Mouse (Mus musculus) brain, embryonic 14.5 days (tissue): ENCODE measurements at regions not wholly inside any gene's neighbourhood (a gene's known extent, or its start where the extent isn't known, plus 50 kb on each side); places are given as distances from the start of the nearest gene placed in this dataset.

ENCODE experiments used
- DNase-seq: peaks from one replicate; pipeline ENCODE4 v3.0.0-alpha.2; 2011; ENCODE audit warnings: low read depth
- CTCF ChIP-seq: fragments of 200-500 bp; IDR thresholded peaks from 2 replicates; pipeline ENCODE4 v1.5.1; 2012; ENCODE audit warnings: inconsistent platforms, mild to moderate bottlenecking, moderate library complexity, borderline replicate concordance; ENCODE audit not compliant: insufficient read depth, insufficient read length; ENCODE audit errors: extremely low read depth
- POLR2A ChIP-seq: fragments of 200-500 bp; IDR thresholded peaks from 2 replicates; pipeline ENCODE4 v1.6.1; 2012; ENCODE audit warnings: mild to moderate bottlenecking, inconsistent platforms, borderline replicate concordance; ENCODE audit not compliant: poor library complexity, insufficient read depth, insufficient read length, severe bottlenecking; ENCODE audit errors: extremely low read depth

DNA sequence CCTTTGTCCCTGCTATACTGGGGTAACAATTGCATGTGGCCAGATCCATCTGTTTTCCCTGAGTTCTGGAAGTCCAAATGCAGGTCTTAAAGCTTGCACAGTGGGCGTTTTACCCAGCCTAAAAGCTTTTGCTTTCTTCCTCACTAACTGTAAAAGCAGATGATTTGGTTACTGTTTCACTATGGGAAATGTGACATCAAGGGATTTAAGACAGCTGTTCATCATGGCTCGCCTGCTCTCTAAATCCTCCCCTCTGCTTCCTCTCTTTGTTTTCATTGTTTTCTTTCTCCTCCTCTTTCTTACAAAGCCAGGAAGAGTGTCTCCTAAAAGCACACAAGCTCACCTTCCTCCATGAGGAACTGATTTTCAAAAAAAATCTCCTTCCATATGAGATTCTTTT, 758.8 kb downstream of the Tmem114 start:
- no peak for DNase-seq

DNA sequence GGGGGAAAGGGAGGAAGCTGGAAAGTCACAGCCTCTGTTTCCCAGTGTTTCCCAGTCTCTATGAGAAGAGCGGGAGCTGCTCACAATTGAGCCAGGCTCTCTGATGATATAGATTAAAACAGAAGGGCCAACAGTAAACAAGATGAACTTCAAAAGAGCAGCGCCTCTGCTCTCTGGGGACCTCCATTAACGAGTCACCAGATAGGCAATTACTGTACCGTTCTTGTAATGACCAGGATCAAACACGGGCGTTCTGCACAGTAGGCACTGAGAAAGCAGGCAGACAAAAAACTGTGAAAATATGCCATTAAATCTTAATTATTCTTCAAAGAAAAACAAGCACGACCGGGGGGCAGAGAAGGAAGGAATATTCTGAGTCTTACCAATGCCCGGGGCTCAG, 766.8 kb downstream of the Tmem114 start:
- no peak for TF ChIP-seq CTCF
- TF ChIP-seq POLR2A = no peak
- peak; percentile 75 for DNase-seq

More for the DNA sequence above, 758.8 kb downstream of the Tmem114 start:
- no peak for TF ChIP-seq CTCF
- no peak for TF ChIP-seq POLR2A

DNA sequence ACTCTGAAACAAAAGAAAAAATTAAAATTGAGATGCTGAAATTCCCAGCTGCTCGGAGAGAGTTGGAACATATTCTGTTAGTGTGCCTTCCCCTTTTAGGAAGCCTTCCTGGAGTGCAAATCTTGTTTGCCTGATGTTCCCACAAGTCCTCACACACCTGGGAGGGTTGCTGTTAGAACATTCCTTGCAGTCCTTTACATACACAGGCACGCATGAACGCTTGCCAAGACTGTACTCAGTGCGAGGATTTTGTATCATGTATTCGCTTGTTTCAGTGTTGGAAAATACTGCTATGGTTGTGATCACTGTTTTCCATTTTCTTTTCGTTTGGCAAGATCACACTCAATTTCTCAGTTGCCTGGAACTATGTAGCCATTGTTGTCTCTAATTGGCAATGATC, 770.5 kb downstream of the Tmem114 start:
- DNase-seq = no peak
- TF ChIP-seq CTCF (no peak), POLR2A (no peak)

DNA sequence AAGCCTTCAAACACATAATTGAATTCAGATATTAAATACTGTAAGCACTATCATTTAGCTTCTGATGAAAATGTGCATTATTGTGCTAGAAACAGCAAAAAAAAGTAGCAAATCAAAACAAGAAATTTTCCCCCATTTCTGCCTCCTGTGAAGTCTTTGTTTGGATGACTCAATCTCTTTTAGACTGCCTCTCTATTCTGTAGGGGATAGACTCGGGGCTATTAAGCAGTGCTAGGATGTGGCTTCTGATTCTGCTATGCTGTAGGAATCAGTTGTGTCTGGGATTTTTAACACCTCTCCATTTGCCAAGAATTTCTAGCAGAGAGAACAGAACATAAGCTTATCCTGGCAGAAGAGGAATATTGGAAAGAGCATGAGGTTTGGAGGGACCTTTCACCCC, 775.2 kb downstream of the Tmem114 start:
- TF ChIP-seq CTCF (no peak), POLR2A (no peak)
- DNase-seq = peak; percentile 61

DNA sequence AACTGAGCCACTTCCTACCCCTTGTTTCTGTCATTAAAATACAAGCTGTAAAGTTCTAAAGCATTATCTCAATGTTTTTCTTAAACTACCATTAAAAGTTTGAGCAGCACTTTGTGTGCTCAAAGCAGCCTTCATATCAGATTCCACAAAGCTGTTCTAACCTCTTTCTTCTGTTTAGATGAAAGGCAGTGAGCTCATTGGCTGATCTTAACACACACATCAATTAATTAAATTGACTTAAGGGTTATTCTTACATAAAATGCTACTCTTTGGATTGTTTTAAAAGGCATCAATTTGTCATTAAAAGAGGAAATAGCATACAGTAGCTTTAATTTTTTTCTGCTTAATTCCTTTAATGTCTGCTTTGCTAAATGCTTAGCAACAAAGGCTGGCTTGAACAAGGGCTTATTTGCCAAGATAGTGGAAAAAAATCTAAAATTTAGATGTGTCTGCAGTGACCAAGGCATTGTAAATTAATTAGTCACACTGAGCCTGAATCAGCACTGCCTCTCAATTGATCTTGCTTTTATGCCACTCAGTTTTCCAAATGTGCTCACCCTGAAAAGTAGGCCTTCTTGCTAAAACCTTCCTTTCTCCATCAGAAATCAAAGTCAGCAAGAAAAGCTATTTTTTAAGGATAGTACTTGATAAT, 777.5 kb downstream of the Tmem114 start:
- TF ChIP-seq POLR2A = no peak
- TF ChIP-seq CTCF = no peak
- peak; percentile 66 for DNase-seq

DNA sequence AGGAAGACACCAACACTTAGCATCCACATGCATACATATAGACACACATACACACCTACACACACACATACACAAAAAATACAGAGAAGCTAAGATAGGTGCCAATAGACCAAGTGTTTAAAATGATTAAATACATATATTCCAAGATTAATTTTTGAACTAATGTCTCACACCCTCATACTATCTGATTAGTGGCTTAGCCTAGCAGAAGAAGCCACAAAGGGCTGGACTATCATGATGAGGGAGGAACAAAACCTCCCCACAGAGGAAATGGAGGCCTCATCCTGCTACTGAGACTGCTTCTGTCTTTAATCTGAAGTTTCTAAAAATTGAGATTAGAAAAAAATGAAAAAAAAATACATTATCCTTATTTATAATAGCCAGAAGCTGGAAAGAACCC, 780.6 kb downstream of the Tmem114 start:
- TF ChIP-seq POLR2A (no peak), CTCF (no peak)
- DNase-seq = no peak

DNA sequence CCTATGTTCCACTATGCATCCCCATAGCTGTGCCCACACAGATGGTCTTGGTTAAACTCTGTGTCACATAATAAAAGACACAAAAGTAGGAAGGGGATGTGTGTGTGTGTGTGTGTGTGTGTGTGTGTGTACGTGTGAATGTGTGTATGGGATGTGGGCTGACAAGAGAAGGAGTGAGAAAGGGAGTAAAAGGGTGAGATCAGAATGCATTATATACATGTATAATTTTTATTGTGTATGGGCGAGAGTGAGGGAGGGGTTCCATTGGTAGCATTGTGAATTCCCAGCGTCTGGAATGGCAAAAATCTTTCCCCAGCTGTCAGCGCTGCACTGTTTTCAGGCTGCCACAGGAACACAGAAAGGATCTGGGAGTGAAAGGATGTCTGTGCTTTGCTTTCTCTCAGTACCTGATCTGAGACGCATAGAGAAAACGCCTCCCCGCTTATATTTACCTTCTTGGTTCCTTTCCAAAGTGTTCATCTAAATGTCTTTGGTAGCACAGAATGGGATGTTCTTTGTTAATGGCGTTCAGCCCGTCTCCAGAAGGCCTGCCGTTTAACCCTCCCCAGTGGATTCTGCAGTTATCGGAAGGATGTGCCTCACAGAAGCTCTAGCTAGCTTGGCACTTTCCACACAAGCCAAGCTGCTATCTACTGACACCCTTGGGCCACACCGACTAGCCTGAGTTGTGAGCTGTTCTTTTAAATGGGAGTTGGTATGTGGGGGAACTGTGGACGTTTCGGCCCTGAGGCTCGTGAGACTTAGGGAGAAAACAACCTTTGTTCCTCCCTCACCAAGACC, 785.8 kb downstream of the Tmem114 start:
- TF ChIP-seq POLR2A (no peak), CTCF (no peak)
- peak; percentile 72 for DNase-seq

DNA sequence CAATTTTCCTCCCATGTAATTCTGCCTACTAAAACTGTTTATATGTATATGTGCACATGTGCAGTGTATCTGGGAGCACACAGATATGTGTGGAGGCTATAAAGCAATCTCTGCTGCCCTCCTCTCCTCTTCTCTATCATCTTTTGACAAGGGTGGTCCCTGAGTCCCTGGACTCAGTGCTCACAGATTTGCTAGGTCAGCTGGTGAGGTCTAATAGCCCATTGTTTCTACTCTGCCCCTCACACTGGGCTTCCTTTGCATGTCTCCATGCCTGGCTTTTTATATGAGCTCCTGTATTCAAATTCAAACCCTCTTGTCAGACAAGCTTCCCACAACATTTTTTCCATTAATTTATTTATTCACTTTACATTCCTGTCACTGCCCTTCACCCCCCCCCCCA, 786.9 kb downstream of the Tmem114 start:
- DNase-seq = peak; percentile 14
- no peak for TF ChIP-seq POLR2A

DNA sequence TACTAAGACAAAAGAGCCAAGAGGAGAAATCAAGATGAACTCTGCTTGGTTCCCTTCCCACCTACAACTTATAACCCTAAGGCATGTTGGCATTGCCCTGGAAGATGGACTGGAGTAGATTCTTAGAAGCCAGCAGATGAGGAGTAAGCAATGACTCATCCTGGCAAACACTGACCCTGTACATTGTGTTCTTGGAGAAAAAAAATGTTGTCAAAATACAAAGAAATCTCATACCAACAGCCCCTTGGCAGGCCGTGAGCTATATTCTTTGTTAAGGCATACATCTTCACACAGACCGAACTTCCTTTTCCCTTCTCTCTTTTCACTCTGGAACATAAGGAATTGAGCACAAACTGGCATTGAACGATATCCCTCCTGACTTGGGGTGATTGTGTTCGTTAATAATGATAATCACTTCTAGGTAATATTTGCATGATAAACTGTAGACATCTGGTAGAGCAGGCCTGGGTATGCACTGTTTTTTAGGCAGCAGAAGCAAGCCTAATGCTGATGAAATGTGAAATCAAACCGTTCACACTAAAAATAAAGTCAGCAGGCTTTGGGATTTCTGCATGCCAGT, 787.7 kb downstream of the Tmem114 start:
- TF ChIP-seq CTCF (no peak), POLR2A (no peak)
- DNase-seq = peak; percentile 45

DNA sequence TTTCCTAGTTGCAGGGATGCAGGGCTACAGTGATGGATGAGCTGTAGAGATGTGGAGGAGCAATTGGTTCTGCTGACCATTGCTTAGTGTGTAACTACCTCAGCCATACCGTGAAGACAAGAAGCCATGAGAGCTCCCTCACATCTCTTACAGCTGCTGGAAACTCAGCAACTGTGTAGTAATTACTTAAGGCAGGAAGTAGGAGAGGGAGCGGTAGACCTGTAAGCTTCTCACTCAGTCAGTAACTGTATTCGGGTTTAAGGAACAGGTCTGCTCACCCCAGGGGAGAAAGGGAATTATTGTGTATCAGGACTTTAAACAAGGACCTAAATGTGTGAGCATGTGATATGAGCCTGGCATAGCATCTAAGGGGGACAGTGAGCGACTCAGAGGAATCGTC, 788.6 kb downstream of the Tmem114 start:
- no peak for DNase-seq
- no peak for TF ChIP-seq POLR2A
- no peak for TF ChIP-seq CTCF

DNA sequence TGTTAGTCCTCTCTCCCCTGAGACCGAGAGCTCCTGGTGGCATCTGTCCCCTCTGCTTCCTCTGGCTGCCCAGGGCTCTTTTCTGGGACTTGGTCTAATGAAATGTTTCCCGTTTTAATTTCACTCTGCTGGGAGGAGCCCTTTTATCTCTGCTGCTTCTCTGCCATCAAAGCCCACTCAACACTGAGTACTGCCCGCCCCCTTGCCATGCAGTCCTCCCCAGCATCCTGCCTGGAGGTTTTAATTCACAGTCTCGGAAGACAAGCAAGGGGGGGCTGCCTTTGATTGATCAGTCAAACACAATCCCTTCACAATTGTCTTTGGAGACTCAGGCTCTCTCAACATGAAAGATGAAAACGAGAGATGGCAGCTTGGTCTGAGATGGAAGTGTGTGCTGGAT, 792.5 kb downstream of the Tmem114 start:
- no peak for TF ChIP-seq POLR2A
- peak; percentile 70 for DNase-seq

DNA sequence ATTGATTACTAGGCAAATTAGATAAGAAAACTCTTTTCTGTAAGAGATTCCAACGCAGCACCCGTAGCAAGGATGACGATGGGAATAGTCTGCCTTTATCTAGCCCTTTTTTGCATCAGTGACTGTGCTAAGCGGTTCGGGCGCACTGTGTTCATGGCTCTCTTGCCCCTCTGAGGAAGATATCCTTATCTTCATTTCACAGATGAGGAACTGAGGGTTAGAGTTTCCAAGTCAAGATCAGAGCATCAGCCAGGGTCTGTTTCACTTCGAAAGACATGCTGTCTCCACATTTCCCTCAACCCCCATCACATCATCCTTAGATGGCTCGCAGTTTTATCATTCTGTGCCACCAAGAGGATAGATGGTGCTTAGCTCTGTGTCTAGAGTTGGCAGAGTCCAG, 796.6 kb downstream of the Tmem114 start:
- peak; percentile 8 for DNase-seq
- TF ChIP-seq CTCF (no peak), POLR2A (no peak)

DNA sequence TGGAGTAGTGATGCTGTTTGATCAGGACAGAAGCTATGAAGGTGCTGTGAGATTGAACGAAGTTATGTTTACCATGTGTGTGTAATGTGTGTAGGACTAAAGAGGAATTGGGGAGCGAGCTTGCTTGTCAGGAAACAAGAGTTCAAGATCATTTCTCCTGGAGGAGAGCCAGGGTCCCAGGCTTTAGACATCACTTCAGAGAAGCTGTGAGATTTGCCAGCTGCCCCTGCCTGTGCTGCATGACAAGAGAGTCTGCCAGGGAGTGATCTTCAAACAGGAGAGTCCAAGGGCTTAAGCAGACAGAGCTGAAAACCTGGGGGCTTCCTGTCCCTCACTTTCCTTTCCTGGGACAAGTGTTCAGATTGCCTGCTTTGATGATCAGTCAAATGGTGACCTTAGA, 818.3 kb downstream of the Tmem114 start:
- TF ChIP-seq CTCF (no peak), POLR2A (no peak)
- peak; percentile 57 for DNase-seq

DNA sequence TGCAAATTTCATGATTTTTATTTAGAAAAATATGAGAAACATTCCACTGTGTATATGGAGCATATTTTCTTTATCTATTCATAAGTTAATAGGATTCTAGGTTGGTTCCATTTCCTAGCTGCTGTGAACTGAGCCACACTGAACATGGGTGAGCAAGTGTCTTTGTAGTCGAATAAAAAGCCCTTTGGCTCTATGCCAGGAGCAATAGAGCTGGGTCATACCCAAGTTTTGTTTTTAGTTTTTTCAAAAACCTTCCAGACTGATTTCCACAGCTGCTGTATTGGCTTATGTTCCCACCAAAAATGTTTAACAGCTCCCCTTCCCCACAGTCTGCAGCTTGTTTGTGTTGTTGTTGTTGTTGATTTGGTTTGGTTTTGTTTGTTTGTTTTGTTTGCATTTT, 822.5 kb downstream of the Tmem114 start:
- peak; percentile 74 for DNase-seq
- TF ChIP-seq POLR2A = no peak
- no peak for TF ChIP-seq CTCF
